Mouse (Mus musculus) left cerebral cortex, adult 8-10 months (tissue): ENCODE measurements around the gene Ccna1. TPM values are rescaled to one million over a fixed set of nuclear protein-coding genes. Genes with fewer than 3 reads are reported as not detected.

ENCODE experiments used
- total RNA-seq, 4 experiments: library from RNA; stranded (reverse); gene quantifications; 2 replicates each; pipeline ENCODE4 v1.2.4; 2022

Ccna1 gene
- total RNA-seq, 4 experiments from 2014 or later, result 0.65 to 2.5 (median 1.8) TPM

Other genes starting within 250 kb of the Ccna1 start
- gene Rfxap, start 247.7 kb downstream of the Ccna1 start, total RNA-seq, result 10 to 100 TPM; 35.3 to 57.7 (median 46.8) TPM
- gene Sertm1, start 139.6 kb downstream of the Ccna1 start, total RNA-seq, result 10 to 100 TPM; 22.8 to 25.4 (median 23.5) TPM
- gene Spg20, start 56.6 kb upstream of the Ccna1 start, total RNA-seq, result 10 to 100 TPM; 35.8 to 43.6 (median 42.7) TPM
- under 1 TPM in 3 of 4 experiments, not detected in 1; 0.33 to 0.84 (median 0.57) TPM for gene Ccdc169, start 81.8 kb upstream of the Ccna1 start, total RNA-seq
- not detected for gene Sohlh2, start 126.5 kb upstream of the Ccna1 start, total RNA-seq
- 100 to 1,000 TPM; 716 to 851 (median 782) TPM for gene Dclk1, start 186.9 kb upstream of the Ccna1 start, total RNA-seq